Mouse (Mus musculus): Measurements from ENCODE around the gene Slc30a6.
"Not testable (repeated sequence)": the region's sequence is repeated elsewhere in the genome, so short reads cannot be mapped to it uniquely, and the experiment has no call there.

Gene Slc30a6

DNA sequence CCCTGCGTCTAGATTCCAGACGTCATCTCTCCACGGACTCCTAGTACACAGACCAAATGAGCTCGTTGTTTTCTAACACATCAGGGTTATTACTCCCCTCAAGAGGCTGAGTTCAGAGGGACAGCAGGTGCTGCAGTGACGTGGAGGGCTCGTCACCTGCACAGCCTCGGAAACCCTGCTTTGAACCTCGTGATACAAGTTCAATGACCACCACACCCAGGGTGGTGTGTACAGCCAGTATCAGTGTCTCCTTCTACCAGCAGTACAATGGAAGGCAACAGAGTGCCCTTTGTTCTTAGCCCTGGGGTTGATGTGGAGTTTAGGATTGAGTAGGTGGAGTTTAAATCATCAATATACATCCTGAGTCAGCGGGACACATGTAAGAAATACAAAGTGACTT lies 42.4 kb downstream of the Slc30a6 start:
- in situ Hi-C loops (cut with MboI, MseI): loop anchor here in 1 of 2 experiments (25.0 kb wide), 1 partner anchor 575 kb away; the partner anchor contains the start of gene Ltbp1

DNA sequence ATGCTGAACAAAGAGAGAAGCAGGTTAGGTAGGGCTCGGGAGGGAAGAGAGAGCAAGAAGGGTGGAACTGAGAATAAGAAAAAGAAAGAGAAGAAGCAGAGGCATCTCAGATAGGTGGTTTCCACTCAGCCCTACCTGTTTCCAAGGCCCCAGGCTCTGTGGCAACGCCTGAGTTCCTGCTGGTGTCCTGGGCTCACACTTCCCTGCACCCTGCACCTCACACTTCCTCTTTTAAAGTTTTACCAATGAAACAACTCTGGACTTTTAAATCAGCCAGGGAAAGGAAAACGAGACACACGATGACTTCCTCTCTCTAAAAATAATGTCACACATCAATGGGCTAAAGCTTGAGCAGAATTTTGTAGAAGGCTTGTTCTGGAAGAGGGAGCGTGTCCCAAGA lies 45.1 kb downstream of the Slc30a6 start:
- in situ Hi-C loops (cut with MboI, MseI): loop anchor here in 1 of 2 experiments (25.0 kb wide), 1 partner anchor 572 kb away; the partner anchor contains the start of gene Ltbp1

DNA sequence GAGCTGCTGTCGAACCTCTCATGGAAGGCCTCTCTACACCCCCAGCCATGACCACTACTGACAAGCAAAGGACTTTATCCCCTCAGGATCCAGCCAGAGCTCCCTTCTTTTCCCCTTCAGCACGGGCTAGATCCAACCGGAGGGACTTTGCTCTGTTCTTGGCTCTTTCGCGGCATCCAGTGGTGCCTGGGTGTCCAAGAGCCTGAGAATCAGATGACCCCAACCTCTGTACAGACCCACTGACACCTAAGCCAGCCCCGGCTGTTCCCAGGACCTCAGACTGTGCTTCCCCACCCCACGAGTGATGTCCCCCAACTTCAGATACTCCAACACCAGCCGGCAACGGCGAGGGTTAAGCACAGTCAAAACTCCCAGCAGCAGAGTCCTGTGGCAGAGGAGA lies 54.4 kb downstream of the Slc30a6 start:
- in situ Hi-C loops (cut with MboI, MseI): loop anchor here in 1 of 2 experiments (25.0 kb wide), 1 partner anchor 563 kb away; the partner anchor contains the start of gene Ltbp1

DNA sequence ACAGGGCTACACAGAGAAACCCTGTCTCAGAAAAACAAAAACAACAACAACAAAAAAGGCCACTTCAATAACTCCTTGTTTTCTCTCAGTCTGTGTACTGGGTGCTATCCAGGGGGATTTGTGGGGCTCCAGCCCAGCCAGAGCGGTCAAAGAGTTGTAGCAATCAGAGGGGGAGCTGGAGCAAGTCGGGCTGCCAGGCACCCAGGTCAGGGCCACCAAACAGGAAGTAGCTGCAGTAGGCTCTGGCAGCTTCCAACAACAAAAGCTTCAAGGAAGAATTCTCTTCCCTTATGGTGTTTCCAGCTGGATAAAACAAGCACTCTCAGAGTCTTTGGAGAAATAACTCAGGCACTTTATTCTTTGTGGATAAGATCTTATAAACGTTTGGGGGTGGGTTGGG lies 58.5 kb downstream of the Slc30a6 start:
- in situ Hi-C loops (cut with MboI, MseI): no loop called here

DNA sequence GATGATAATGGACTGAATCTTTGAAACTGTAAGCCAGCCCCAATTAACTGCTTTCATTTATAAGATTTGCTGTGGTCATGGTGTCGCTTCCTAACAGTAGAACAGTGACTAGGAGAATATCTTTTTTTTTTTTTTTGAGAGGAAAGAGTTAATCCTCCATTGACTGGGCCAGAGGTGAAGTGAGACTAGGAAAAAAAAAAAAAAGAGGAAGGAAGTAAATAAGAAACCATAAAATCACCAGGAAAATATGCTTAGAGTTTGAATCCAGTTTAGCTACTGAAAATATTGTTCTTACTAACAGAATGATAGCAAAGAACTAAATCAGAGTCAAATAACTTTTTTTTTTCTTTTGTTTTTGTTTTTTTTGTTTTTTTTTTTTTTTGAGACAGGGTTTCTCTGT lies 59.3 kb downstream of the Slc30a6 start:
- in situ Hi-C loops (cut with MboI, MseI): no loop called here

DNA sequence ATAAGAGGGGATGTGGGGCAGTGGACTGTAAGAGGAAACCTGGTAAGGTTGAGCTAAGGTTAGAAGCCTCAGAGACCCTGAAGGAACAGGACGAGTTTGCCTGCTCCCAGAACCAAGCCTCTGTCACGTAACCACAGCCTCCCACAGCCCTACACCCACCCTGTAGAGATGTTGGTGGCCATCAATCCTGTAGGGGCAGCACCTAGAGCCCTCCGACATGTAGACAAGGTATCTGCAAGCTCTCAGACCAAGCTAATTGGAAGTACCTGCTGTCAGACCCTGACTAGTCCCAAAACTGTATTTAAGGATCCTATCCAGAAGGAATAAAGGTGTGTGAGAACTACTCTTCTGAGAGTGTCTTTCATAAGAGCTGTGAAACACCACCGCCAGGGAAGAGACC lies 60.0 kb downstream of the Slc30a6 start:
- in situ Hi-C loops (cut with MboI, MseI): no loop called here

DNA sequence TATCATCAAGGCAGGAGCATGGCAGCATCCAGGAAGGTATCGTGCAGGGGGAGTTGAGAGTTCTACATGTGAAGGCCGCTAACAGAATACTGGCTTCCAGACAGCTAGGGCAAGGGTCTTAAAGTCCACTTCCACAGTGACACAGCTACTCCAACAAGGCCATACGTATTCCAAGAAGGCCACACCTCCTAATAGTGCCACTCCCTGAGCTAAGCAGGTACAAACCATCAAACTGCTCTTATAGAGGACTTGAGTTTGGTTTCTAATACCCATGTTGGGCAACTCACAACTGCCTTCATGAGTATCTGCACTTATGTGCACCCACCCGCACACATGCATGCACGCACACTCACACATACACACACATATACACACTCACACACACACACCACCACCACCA lies 61.4 kb downstream of the Slc30a6 start:
- in situ Hi-C loops (cut with MboI, MseI): no loop called here

DNA sequence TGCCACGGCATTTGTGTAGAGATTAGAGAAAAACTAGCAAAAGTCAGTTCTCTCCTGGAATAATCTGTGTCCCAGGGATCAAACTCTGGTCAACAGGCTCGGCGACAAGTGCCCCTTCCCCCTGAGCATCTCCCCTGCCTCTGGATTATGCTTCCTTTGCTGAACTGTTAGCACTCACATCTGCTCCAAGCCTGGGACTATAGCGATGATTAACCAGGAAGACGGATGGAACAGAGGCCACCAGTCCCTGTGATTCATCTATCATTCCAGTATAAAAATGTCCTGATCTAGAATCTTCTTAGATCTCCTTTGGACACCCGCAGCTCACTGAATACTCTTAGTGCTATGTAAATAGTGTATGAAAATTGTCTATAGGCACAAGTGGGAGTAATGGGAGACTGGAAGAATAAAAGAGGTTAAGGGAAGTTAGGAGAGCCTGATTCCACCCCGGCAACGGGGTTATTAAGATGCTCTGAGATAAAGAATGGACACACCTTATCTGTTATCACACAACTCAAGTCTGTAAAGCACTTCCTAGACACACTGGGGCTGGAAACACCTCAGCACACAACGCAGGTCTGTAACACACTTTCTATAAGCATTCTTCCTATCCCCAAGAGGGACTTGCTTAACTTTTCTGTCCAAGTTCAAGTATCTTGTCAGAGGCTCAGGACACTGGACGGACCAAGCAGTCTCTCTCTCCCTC lies 62.7 kb downstream of the Slc30a6 start:
- in situ Hi-C loops (cut with MboI, MseI): no loop called here

DNA sequence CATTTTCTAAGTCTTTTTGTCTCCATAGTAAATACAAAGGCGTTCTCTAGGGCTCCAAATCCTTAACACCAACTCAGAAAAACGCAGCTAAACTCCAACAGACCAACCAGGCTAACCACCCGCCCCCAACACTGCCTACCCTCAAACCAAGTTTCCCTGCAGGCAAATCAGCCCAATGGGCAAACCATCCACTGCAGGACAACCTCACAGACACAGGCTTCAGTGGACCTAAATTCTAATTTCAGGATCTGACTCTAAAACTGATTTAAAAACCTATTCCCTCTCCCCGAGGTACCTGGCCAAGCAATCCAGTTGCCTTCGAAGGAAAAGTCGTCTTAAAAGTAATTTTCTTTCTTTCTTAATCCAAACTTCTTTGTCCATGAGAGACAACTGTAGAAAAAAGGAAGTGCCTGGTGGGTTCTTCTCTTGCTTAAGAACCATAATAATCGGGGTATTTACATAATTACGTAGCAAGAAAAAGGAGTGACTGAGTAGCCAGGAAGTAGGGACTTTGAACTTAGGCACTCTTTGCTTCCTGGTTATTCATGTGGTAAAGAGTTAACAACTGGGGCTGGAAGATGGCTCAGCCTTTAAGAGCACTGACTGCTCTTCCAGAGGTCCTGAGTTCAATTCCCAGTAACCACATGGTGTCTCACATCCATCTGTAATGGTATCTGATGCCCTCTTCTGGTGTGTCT lies 63.5 kb downstream of the Slc30a6 start, which contains the start of gene Nlrc4:
Gene Nlrc4, minus strand, starts transcription at position 432 of the 698 bp plus-strand sequence.
- in situ Hi-C loops (cut with MboI, MseI): no loop called here

DNA sequence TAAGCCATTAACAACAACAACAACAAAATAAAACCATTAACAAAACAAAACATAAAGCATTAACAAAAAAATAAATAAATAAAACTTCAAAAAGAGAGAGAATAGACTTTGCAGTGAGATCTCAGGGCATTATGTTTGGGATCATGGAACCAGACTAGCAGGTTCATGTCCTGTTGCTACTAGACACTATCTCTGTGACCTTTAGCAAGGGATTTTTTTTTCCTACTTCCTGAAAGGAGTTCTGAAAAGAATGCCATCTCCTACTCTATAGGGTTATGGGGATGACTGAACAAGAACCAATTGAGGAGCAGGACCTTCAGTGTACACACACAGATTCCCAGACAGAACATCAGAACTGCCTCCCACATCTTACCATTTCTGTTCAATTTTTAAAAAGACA lies 68.1 kb downstream of the Slc30a6 start:
- in situ Hi-C loops (cut with MboI, MseI): no loop called here

DNA sequence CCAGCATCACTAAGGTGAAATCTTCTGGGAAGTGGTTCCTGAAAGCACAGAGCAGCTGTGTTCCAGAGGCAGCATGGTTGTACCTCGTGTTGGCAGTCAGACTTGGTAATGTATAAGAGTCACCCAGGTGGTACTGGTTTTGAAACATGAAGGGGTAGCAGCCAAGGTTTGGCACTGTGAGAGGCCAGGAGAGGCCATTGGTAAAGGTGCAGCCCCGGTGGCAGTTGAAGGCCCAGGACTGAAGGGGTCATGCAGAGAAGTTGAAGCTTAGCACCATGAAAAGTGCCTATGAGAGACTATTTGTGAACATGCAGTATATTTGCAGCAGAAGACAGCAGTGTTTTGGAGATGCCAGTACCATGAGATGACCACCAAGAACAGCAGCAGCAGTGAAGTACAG lies 72.6 kb downstream of the Slc30a6 start:
- in situ Hi-C loops (cut with MboI, MseI): not testable (repeated sequence)

DNA sequence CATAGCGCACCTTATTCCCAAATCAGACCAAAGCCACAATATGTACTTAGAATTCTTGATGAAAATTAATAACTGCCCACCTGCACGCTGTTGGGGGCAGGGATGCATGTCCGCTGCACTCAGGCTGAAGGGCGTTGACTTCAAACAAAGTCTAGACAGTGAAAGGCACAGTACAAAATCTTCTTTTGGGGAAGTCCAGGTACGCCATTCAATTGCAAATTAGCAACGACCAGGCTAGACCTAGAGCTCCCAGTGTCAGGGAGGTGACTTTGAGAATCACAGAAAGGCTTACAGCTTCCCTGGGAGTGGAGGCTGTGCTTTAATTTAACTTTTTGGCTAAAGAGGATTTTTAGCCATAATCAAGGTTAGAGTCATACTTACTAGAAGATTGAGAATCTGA lies 74.7 kb downstream of the Slc30a6 start:
- in situ Hi-C loops (cut with MboI, MseI): not testable (repeated sequence)
